Mouse (Mus musculus) hindbrain, embryonic 10.5 days (tissue): ENCODE data around the gene Zdhhc21. TPM values are rescaled to one million over a fixed set of nuclear protein-coding genes. Genes with fewer than 3 reads are reported as not detected.

Experiments used
- DNase-seq: peaks from one replicate; pipeline ENCODE4 v3.0.0-alpha.2; 2017; ENCODE audit warnings: low spot score
- H3K27ac ChIP-seq: fragments of 300-500 bp; sonication (generic); 2 replicates; pipeline ENCODE4 v1.5.1; 2016; ENCODE audit warnings: mild to moderate bottlenecking, moderate library complexity
- H3K27me3 ChIP-seq: fragments of 300-500 bp; sonication (generic); 2 replicates; pipeline ENCODE4 v1.6.1; 2016; ENCODE audit warnings: mild to moderate bottlenecking; ENCODE audit not compliant: poor library complexity, insufficient read depth, severe bottlenecking
- H3K36me3 ChIP-seq: fragments of 300-500 bp; sonication (generic); 2 replicates; pipeline ENCODE4 v1.6.1; 2016; ENCODE audit warnings: mild to moderate bottlenecking, moderate library complexity
- H3K4me1 ChIP-seq: fragments of 300-500 bp; sonication (generic); replicated peaks from 2 replicates; pipeline ENCODE4 v1.6.1; 2016; ENCODE audit warnings: mild to moderate bottlenecking
- H3K4me3 ChIP-seq: fragments of 300-500 bp; sonication (generic); 2 replicates; pipeline ENCODE4 v1.5.1; 2016; ENCODE audit warnings: mild to moderate bottlenecking, moderate library complexity
- H3K9me3 ChIP-seq: fragments of 300-500 bp; sonication (generic); 2 replicates; pipeline ENCODE4 v1.6.1; 2016; ENCODE audit warnings: mild to moderate bottlenecking, moderate library complexity
- WGBS: fragments of 180-500 bp; shearing (Covaris S2); methylation state at CpG from one replicate; pipeline ENCODE4 v1.1.7; 2016; 5-methylcytosine and 5-hydroxymethylcytosine counted together
- polyA plus RNA-seq: library from polyadenylated mRNA; unstranded; fragments of >200 nt; fragmentation: Nextera tagmentation; extraction: Ambion mirVana; gene quantifications from 2 replicates; pipeline ENCODE4 v1.2.1, GENCODE M21; 2016

Zdhhc21 gene
- polyA plus RNA-seq, 1 experiment from 2014 or later: 15.4 TPM

DNA sequence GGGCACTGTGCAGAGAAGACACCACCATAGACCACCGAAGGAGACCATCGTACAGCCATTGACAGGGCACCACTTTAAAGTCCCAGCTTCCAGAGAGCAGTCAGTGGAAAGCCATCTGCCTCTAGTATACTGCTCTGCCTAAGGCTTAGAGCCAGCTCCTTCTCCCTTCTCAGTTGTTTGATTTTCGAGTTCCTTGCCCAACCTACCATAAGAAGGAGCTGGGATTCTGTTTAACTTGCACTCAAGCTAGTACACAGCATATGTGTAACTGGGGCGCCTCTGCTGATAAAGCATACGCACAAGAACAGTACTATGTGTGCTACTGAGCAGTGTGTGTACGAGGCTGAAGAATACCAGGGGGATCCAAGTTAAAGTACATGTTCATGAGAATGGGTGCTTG is 19.4 kb upstream of the Zdhhc21 start:
- no peak for DNase-seq
- H3K27ac ChIP-seq: no peak overlapping the region
- 83% methylated on average over 6 of the region's 6 CpGs for WGBS

DNA sequence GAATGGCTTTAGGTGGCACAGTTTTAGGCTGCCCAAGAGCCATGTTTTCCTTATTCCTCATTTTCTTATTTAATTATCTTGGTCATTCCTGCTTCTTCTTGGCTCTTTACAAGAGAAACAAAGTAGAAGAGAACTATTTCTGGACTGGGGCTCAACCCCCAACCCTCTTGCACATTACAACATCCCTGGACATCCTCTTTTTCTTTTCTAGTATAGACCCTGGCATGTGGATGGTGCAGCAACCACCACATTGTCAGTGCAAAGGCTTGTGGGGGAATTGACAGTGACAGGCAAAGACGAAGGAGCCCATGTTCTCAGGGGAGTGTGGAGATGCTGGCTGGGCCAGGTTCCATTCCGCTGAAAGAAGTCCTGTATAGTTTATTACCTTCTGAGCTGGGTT is 16.9 kb upstream of the Zdhhc21 start:
- no peak overlapping the region for H3K4me3 ChIP-seq
- no peaks in the 10 kb centered on the region for H3K9me3 ChIP-seq
- DNase-seq: no peak
- H3K4me1 ChIP-seq: peaks cover 19% of the 10 kb centered on the region
- no peaks in the 10 kb centered on the region for H3K36me3 ChIP-seq
- WGBS: 84% methylated on average over 2 of the region's 2 CpGs
- no peaks in the 10 kb centered on the region for H3K27me3 ChIP-seq
- H3K27ac ChIP-seq: no peak overlapping the region

More for the DNA sequence above, 19.4 kb upstream of the Zdhhc21 start:
- no peak overlapping the region for H3K4me3 ChIP-seq
- H3K9me3 ChIP-seq: no peaks in the 10 kb centered on the region
- no peaks in the 10 kb centered on the region for H3K36me3 ChIP-seq
- H3K27me3 ChIP-seq: no peaks in the 10 kb centered on the region
- no peaks in the 10 kb centered on the region; the same call in 1 of the 2 replicates for H3K4me1 ChIP-seq

DNA sequence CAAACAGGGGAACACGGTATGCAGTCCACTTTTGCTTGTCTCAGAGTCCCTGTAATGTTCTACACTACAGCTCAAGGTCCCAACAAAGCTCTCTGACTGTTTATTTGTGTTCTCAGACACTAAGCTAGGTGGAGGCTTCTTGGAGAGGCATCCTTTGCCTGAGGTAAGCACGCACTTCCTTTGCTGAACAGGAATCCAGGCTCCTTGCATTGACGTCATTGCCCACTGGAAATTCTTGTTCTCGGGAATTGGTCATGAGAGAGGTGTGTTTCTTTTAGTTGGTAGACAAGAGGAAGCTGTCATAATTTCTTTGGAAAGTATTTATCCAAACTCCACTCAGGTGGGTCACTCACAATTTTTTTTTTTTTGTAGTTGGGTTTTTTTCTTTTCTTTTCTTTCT is 15.8 kb upstream of the Zdhhc21 start:
- Histone ChIP-seq H3K4me3 (no peak overlapping the region), H3K27ac (no peak overlapping the region), H3K27me3 (no peaks in the 10 kb centered on the region), H3K4me1 (peaks cover 19% of the 10 kb centered on the region), H3K9me3 (no peaks in the 10 kb centered on the region), H3K36me3 (no peaks in the 10 kb centered on the region)
- no peak for DNase-seq
- 74% methylated on average over 4 of the region's 4 CpGs for WGBS

DNA sequence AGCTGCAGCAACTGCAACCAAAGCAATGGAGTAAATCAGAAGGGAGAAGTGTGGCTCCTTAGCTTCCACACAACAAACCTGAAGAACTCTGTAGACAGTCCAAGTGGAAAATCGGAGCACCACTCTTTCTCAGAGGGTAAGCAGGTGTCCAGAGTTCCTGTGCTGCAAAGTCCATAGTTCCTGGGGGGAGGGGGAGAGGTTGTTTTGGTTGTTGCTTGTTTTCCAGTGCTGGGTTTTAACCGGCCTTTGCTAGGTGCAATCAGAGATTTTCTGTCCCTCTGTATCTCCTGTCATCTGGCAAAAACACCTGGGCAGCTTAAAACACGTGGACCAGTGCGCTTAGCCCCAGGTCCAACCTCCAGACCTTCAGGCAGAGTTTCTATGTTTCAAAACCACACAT is 15.0 kb upstream of the Zdhhc21 start:
- H3K36me3 ChIP-seq: no peaks in the 10 kb centered on the region
- no peak for DNase-seq
- no peak overlapping the region for H3K4me3 ChIP-seq
- H3K27ac ChIP-seq: no peak overlapping the region
- H3K9me3 ChIP-seq: no peaks in the 10 kb centered on the region
- peaks cover 19% of the 10 kb centered on the region for H3K4me1 ChIP-seq
- no peaks in the 10 kb centered on the region for H3K27me3 ChIP-seq
- 66% methylated on average over 4 of the region's 4 CpGs for WGBS

DNA sequence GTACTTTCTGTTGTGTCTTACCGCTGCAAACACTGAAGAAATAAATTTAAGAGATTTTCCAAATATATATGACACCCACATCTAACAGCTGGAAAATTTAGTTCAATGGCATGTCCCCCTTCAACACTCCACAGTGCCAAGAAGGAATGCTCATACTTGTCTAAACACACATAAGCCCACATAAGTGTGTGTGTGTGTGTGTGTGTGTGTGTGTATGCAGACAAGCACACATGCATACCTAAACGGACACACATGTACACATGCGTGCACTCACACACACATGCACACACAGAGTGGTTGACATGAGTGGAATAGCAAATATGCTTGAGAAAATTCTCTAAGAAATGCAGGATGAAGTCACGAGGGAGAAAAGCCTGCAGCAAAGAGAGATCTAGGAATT is 12.8 kb upstream of the Zdhhc21 start:
- H3K9me3 ChIP-seq: no peaks in the 10 kb centered on the region
- no peak overlapping the region for H3K27ac ChIP-seq
- peaks cover 19% of the 10 kb centered on the region for H3K4me1 ChIP-seq
- H3K4me3 ChIP-seq: no peak overlapping the region
- 79% methylated on average over 4 of the region's 4 CpGs for WGBS
- H3K27me3 ChIP-seq: no peaks in the 10 kb centered on the region
- no peaks in the 10 kb centered on the region for H3K36me3 ChIP-seq
- DNase-seq: no peak

DNA sequence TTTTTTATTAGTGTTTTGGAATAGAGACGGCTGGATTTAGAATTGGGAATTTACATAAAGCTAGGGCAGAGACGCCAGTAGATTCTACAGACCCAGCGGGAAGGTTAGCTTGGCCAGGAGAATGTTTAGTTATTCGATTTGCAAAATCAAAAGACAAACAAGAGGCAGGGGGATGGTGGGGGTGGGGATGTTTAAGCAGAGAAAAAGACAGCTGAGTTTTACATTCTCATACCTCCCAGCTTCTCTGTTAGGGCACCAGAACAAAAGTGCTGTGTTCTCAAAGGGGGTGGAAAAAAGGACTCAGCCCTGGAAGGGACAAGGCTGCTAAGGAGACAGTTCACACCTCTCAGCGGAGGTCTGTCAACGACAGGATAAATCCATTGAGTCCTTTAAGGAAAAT is 12.4 kb upstream of the Zdhhc21 start:
- H3K9me3 ChIP-seq: no peaks in the 10 kb centered on the region
- no peak for DNase-seq
- no peak overlapping the region for H3K27ac ChIP-seq
- no peak overlapping the region for H3K4me3 ChIP-seq
- WGBS: 30% methylated on average over 6 of the region's 6 CpGs
- peaks cover 19% of the 10 kb centered on the region for H3K4me1 ChIP-seq
- no peaks in the 10 kb centered on the region for H3K36me3 ChIP-seq
- no peaks in the 10 kb centered on the region for H3K27me3 ChIP-seq

DNA sequence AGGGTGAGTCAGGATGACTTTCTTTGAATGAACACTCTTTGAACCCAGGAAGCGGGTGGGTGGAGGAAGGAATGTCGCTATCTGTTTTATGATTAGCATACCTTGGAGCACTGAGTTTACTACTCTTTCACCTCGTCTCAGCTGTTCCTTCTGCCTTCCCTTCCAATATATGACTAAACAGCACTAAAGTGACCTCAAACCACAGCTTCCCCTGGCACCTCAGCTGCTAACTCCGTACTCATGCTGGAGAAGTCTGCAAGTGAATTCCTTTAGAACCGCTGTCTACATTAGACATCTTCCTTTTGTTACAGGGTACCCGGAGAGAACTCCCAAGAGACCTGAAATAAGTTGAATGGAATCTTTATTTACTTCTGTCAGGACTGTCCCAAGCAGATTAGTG is 11.2 kb upstream of the Zdhhc21 start:
- DNase-seq: no peak
- no peak overlapping the region for H3K27ac ChIP-seq
- H3K4me3 ChIP-seq: no peak overlapping the region
- H3K27me3 ChIP-seq: no peaks in the 10 kb centered on the region
- H3K9me3 ChIP-seq: no peaks in the 10 kb centered on the region
- 77% methylated on average over 6 of the region's 6 CpGs for WGBS
- no peaks in the 10 kb centered on the region for H3K36me3 ChIP-seq
- H3K4me1 ChIP-seq: peaks cover 19% of the 10 kb centered on the region

DNA sequence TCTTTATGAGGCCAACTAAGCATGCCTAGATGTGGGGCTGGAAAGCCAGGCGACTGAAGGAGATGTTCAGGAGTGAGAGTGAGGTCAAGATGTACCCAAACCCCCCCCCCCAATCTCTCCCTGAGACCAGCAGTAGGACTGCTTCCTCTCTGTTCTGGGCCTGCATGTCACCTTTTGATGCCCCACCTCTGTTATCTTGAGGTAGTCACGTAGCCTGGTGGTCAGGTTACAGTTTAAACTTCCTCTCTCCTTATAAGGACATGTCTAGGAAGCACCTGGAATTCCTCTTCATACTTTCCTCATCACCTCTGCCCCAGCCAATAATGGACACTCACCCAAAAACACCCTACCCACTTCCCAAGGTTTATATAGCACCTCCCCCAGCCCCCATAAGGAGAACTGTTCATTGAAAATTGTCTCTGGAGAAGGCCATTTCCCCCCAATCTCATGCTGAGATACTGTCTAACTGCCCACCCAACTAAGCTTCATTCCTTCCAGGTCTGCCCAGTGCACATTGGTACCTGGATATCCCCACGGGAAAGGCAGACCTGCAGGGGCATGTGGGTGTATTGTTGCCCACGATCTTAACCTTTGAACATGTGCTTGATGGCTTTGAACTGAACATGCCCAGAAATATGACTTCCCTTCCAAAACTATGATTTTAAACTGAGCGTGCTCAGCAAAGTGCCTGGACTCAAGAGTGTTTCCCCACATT is 8.1 kb upstream of the Zdhhc21 start:
- Histone ChIP-seq H3K36me3 (no peaks in the 10 kb centered on the region), H3K4me1 (peaks cover 11% of the 10 kb centered on the region), H3K27ac (no peak overlapping the region), H3K4me3 (no peak overlapping the region), H3K9me3 (no peaks in the 10 kb centered on the region), H3K27me3 (no peaks in the 10 kb centered on the region)
- 82% methylated on average over 5 of the region's 5 CpGs for WGBS
- DNase-seq: no peak

DNA sequence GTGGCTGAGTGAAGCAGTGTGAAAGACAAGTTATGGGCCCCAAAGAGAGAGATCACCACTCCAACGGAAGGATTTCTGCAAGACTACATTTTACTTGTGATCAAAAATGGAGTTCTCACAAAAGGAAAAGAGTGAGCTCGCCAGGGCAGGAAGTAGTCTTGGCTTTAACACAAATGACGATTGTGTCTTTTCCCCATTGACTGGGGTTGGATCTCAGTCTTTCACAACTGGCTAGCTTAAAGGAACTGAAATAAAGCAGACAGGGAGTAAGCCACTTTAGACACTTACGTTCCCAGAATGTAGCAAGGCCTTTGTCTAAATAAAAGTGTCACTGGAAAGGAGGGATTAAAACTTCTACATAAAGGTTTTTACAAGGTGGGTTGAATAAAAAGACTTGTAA is 7.4 kb upstream of the Zdhhc21 start:
- WGBS: 73% methylated on average over 4 of the region's 4 CpGs
- Histone ChIP-seq H3K9me3 (no peaks in the 10 kb centered on the region), H3K36me3 (no peaks in the 10 kb centered on the region), H3K4me1 (peaks cover 3% of the 10 kb centered on the region), H3K27ac (no peak overlapping the region), H3K4me3 (no peak overlapping the region), H3K27me3 (no peaks in the 10 kb centered on the region)
- DNase-seq: no peak

DNA sequence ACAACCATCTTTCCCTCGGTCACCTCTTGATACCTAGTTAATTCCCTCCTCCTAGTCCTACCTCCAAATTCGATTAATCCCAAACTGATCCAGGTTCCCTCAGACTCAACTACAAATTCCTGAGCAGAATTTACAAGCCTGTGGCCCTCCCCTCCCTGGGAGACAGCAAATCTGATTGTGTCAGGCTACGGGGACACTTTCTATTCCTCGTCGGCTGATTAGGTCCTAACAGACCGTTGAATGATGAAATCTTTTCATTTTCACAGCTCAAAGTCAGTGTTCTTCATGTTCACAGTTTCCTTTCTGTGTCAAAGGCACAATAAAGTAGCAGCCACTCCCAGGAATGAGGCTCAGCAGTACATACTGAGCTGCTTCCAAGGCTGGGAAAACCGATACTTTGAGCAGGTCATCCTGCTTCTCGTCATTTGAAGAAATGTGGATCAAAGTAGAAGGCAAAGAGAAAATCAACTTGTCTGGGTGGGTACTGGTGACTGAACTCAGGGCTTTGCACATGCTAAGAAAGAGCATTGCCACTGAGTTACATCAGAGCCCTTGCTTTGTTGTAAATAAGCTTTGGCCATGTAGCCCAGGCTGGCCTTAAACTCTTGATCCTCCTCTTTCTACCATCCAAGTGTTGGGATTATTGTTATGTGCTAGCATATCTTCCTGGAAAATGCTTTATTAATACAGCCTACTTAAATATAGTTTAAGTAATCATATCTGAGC is 5.4 kb upstream of the Zdhhc21 start:
- Histone ChIP-seq H3K4me3 (no peak overlapping the region), H3K9me3 (no peaks in the 10 kb centered on the region), H3K36me3 (no peaks in the 10 kb centered on the region), H3K27me3 (no peaks in the 10 kb centered on the region), H3K27ac (no peak overlapping the region), H3K4me1 (no peaks in the 10 kb centered on the region)
- 88% methylated on average over 8 of the region's 8 CpGs for WGBS
- DNase-seq: no peak

DNA sequence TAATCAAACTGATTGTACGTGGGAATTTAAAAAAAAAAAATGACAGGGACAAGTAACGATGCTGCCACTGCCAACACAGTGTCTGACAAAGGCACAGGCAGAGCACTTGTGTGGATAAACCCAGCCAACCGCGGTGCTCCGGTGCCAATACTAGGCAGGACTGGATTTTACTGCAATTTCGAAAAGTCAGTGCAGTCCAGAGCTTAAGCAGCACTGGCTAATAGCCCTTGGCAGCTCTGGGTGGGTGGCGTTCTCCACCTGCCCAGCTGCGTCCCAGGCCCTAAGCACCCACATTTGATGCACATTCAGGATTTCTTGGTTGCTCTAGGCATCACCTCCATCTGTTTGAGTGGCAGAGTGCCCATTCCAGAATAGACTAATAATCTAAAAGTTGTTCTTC is 3.6 kb upstream of the Zdhhc21 start:
- H3K9me3 ChIP-seq: no peaks in the 10 kb centered on the region
- 89% methylated on average over 8 of the region's 8 CpGs for WGBS
- DNase-seq: no peak
- H3K27me3 ChIP-seq: no peaks in the 10 kb centered on the region
- H3K36me3 ChIP-seq: no peaks in the 10 kb centered on the region
- no peak overlapping the region for H3K4me3 ChIP-seq
- no peak overlapping the region for H3K27ac ChIP-seq
- H3K4me1 ChIP-seq: peaks cover 4% of the 10 kb centered on the region

DNA sequence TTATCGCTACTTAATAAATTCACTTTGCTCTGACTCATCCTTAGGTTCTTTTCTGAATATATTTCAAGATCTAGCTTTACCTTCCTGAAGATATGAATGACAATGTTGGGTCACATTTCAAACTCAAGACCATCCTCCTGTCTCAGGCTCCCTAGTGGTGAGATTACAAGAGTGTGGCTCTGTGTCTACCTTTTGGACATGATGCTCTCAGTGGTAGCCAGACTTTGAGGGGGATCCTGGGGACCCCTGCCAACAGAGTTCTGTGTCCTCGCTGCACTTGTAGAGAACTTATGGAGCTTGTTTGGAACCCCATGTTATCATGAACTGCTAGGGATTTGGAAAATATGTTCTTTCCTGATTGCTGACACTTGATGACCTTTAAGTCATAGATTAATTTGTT is 1.7 kb upstream of the Zdhhc21 start:
- DNase-seq: no peak

DNA sequence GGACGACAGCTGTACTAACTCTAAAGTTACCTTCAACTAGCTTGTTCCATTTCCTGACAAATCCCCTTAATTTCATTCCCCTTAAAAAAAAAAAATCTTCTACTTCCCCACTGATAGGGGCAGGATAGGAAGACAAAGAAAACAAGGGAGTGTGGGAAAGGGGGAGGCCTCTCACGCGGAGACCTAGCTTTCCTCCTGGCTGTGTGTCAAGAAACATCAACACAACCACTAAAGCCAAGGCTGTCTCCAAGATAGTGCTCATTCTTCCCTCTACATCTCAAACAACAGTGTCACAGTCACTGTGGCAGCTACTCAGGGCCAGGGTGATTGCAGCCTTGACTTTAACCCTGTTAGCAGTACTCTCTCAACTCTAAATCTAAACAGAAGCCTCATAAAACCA is 808 bp upstream of the Zdhhc21 start:
- DNase-seq: no peak
- Histone ChIP-seq H3K9me3 (no peaks in the 10 kb centered on the region), H3K27ac (no peak overlapping the region), H3K27me3 (no peaks in the 10 kb centered on the region), H3K4me1 (peaks cover 6% of the 10 kb centered on the region), H3K36me3 (no peaks in the 10 kb centered on the region), H3K4me3 (no peak overlapping the region)
- 46% methylated on average over 3 of the region's 3 CpGs for WGBS

More for the DNA sequence above, 1.7 kb upstream of the Zdhhc21 start:
- WGBS: 96% methylated on average over 2 of the region's 2 CpGs
- Histone ChIP-seq H3K27ac (no peak overlapping the region), H3K36me3 (no peaks in the 10 kb centered on the region), H3K4me3 (no peak overlapping the region), H3K9me3 (no peaks in the 10 kb centered on the region), H3K27me3 (no peaks in the 10 kb centered on the region), H3K4me1 (peaks cover 6% of the 10 kb centered on the region)
